Mouse (Mus musculus): Measurements from ENCODE around the gene Slc25a22. TPM values are rescaled to one million over a fixed set of nuclear protein-coding genes. Genes with fewer than 3 reads are reported as not detected.

The Slc25a22 gene
- polyA plus RNA-seq, 1 experiment from 2014 or later, result 30.8 TPM

GRCm38 (mm10) chr7:141468522-141469211, 31.0 kb upstream of the Slc25a22 start:
- Histone ChIP-seq H3K4me3 (peak overlapping the region; percentile 87), H3K9me3 (no peaks in the 10 kb centered on the region), H3K27me3 (ENCODE audit: insufficient read depth, poor library complexity, severe bottlenecking) (peaks cover 32% of the 10 kb centered on the region), H3K27ac (peak overlapping the region; percentile 95), H3K36me3 (peaks cover 37% of the 10 kb centered on the region), H3K4me1 (peaks cover 71% of the 10 kb centered on the region)
- peak; percentile 95 for DNase-seq (ENCODE audit: low spot score)
- WGBS, result 6% methylated on average over 8 of the region's 8 CpGs

DNA sequence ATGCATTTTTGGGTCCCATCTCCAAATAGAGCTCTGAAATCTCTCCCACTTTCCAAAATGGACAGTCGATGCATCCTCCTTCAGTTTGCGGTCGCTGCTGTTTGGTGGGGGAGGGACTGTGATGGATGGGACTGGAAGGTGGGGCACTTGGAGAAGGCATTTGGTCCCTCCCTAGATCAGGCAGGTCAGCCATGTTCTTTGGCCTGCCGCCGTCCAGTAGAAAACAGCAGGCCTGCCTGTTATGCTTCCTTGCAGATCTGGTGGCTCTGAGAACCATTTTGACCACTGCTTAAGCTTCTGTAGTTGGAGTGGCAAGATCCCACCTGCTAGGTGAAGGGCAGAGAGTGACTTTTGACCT, 30.5 kb upstream of the Slc25a22 start:
- no peak for DNase-seq (ENCODE audit: low spot score)
- no peaks in the 10 kb centered on the region for H3K9me3 ChIP-seq
- peaks cover 71% of the 10 kb centered on the region for H3K4me1 ChIP-seq
- H3K27ac ChIP-seq, result peak overlapping the region; percentile 95
- 11% methylated on average over 5 of the region's 5 CpGs for WGBS
- peak overlapping the region; percentile 87 for H3K4me3 ChIP-seq
- H3K27me3 ChIP-seq (ENCODE audit: insufficient read depth, poor library complexity, severe bottlenecking), result peaks cover 37% of the 10 kb centered on the region
- H3K36me3 ChIP-seq, result peaks cover 37% of the 10 kb centered on the region

DNA sequence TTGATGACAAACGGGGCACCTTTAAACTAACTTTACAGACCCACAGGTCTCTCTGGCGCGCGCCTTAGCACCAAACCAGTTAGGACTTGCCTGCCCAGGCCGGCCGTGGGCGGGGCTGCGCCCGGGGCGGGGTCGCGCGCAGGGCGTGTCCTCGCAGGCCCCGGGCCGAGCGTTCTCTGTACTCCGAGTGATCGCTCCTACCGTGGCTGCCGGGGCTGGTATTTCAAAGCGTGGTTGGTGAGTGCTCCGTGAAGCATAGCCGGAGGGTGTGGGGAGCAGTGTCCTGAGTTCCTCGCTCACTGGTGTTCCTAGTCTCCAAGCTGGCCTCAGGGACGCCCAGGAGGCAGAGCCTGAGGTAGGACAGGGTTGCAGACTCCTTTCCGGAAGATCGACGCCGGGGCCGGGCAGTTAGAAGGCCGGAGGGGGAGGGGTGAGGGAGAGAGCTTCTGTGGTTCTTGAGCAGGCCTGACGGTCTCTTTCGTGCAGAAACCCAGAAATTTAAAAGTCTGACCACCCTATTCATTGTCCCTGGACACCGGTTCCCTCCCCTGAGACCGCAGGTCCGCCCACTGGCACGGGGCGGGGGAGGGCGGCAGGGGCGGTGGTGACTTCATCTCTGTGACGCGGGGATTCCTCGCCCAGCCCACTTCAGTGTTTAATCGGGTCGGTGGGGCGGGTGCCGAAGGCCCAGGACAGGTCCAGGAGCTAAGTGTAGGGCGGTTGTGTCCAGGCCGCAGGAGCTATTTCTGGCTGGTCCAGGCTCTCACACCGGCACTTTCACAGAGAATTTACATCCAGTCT, 29.7 kb upstream of the Slc25a22 start, which contains the start of gene Cd151:
Gene Cd151 (plus strand): TSS at position 163 of the 801 bp plus-strand sequence.
- peaks cover 72% of the 10 kb centered on the region for H3K4me1 ChIP-seq
- peak within 1 kb of the TSS; percentile 87 for H3K4me3 ChIP-seq
- WGBS, result under 1% methylated on average over 52 of the region's 52 CpGs
- DNase-seq (ENCODE audit: low spot score), result peak; percentile 95
- peak within 1 kb of the TSS; percentile 95 for H3K27ac ChIP-seq
- H3K36me3 ChIP-seq, result peaks cover 32% of the 10 kb centered on the region
- peaks cover 44% of the 10 kb centered on the region for H3K27me3 ChIP-seq (ENCODE audit: insufficient read depth, poor library complexity, severe bottlenecking)
- no peaks in the 10 kb centered on the region for H3K9me3 ChIP-seq

DNA sequence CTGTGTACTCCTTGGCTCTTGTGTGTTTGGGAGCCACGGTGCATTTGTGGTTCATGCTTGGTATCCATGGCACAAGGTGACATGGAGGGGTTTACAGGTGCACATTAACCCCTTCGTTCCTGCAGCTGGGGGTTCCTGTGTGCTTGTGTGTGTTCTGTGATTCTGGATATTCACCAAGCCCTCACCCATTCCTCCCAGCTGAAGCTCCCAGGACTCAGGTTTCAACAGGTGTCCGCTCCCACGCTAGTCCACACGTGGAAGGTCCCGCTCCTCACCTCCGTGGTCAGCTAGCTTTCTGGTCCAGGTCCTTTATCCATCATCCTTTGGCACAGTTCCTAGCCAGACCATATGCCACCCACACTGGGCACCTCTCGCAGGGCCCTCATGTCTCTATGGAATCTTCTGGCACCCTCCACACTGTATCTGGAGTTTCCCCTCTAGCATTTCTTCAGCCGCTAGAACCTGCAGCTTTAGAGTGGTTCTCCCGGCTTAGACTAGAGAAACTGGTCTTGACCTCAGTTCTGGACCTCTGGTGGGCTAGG, 29.0 kb upstream of the Slc25a22 start:
- peaks cover 79% of the 10 kb centered on the region for H3K4me1 ChIP-seq
- peak overlapping the region; percentile 95 for H3K27ac ChIP-seq
- DNase-seq (ENCODE audit: low spot score), result no peak
- H3K4me3 ChIP-seq, result peak overlapping the region; percentile 87
- H3K27me3 ChIP-seq (ENCODE audit: insufficient read depth, poor library complexity, severe bottlenecking), result peaks cover 52% of the 10 kb centered on the region
- peaks cover 26% of the 10 kb centered on the region for H3K36me3 ChIP-seq
- 62% methylated on average over 10 of the region's 10 CpGs for WGBS
- H3K9me3 ChIP-seq, result no peaks in the 10 kb centered on the region

GRCm38 (mm10) chr7:141466045-141466394, 28.3 kb upstream of the Slc25a22 start:
- Histone ChIP-seq H3K9me3 (no peaks in the 10 kb centered on the region), H3K4me3 (no peak overlapping the region), H3K4me1 (peaks cover 85% of the 10 kb centered on the region), H3K27ac (peak overlapping the region; percentile 70; the same call in 1 of the 2 replicates), H3K36me3 (peaks cover 20% of the 10 kb centered on the region), H3K27me3 (ENCODE audit: insufficient read depth, poor library complexity, severe bottlenecking) (peaks cover 59% of the 10 kb centered on the region)
- WGBS, result 66% methylated on average over 7 of the region's 7 CpGs
- no peak for DNase-seq (ENCODE audit: low spot score)

DNA sequence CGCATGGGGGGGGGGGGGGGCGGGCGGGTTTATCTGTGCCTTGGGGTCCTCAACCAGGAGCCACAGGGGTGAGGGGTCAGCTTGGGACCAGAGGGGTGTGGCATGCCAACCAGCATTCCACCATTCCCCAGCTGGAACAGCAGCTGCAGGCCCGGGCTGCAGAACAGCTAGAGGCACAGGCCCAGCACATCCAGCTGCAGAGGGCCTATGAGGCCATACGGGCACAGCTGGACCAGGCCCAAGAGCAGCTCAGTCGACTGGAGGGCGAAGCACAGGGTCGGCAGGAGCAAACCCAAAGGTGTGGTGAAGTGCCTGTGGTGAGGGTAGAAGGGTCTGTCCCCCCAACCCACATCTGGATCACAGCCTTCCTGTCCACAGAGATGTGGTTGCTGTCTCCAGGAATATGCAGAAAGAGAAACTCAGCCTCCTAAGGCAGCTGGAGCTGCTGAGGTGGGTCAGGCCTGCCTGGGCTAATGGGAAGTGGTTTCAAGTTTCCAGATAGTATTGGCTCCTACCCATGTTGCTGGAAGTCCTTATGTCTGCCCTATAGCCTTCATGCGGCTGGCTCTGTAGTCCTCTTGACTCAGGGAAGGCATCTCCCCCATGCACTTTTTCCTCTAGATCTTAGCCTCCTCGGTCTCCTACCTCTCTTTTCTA, 27.8 kb upstream of the Slc25a22 start:
- Histone ChIP-seq H3K9me3 (no peaks in the 10 kb centered on the region), H3K4me3 (peak overlapping the region; percentile 47), H3K27ac (peak overlapping the region; percentile 70), H3K27me3 (ENCODE audit: insufficient read depth, poor library complexity, severe bottlenecking) (peaks cover 64% of the 10 kb centered on the region), H3K4me1 (peaks cover 89% of the 10 kb centered on the region), H3K36me3 (peaks cover 15% of the 10 kb centered on the region)
- 34% methylated on average over 10 of the region's 10 CpGs for WGBS
- DNase-seq (ENCODE audit: low spot score), result no peak

- Histone ChIP-seq H3K4me1 (peaks cover 81% of the 10 kb centered on the region), H3K36me3 (peaks cover 8% of the 10 kb centered on the region), H3K27ac (peak overlapping the region; percentile 70), H3K4me3 (peak overlapping the region; percentile 47), H3K9me3 (no peaks in the 10 kb centered on the region), H3K27me3 (ENCODE audit: insufficient read depth, poor library complexity, severe bottlenecking) (peaks cover 72% of the 10 kb centered on the region)
- WGBS, result 3% methylated on average over 38 of the region's 38 CpGs
- no peak for DNase-seq (ENCODE audit: low spot score)
Observed at GRCm38 (mm10) chr7:141464603-141465201, 27.0 kb upstream of the Slc25a22 start.

DNA sequence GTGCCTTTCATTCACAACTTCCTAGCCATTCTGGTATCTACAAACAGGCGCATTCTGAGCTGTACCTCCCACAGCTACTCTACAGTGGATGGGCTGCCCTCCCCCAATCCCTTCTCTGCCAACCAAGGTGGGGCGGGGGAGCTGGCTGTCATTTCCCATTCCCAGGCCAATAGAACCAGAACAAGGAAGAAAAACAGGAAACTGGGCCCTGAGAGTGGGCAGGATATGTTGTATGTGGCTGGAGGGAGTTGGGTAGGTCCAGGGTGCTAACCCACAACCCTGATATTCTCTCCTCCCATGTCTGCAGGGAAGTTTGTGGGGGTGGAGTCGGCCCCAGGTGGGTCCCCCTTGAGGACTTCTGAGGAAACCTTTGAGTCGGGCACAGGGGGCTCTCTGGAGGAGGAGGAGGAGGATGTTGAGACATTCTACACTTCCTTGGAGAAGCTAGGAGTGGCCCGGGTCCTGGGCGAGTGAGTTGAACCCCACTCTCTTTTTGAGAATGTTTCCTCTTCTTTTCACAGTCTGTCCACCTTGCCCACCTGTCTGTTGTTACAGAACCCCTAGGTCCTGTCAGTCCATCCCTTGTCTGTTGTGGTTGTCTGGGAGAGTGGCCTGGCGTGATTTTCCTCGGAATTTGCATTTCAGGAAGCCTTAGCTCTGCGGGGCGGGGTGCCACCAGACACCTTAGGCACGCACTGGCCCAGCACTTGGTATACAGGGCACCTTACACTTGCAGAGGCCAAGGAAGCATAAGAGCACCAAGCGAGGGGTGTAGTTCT, 26.3 kb upstream of the Slc25a22 start:
- H3K27me3 ChIP-seq (ENCODE audit: insufficient read depth, poor library complexity, severe bottlenecking), result peaks cover 79% of the 10 kb centered on the region
- H3K36me3 ChIP-seq, result peaks cover 8% of the 10 kb centered on the region
- peak overlapping the region; percentile 47 for H3K4me3 ChIP-seq
- WGBS, result 14% methylated on average over 12 of the region's 12 CpGs
- H3K27ac ChIP-seq, result peak overlapping the region; percentile 70
- no peaks in the 10 kb centered on the region for H3K9me3 ChIP-seq
- H3K4me1 ChIP-seq, result peaks cover 74% of the 10 kb centered on the region
- DNase-seq (ENCODE audit: low spot score), result no peak

DNA sequence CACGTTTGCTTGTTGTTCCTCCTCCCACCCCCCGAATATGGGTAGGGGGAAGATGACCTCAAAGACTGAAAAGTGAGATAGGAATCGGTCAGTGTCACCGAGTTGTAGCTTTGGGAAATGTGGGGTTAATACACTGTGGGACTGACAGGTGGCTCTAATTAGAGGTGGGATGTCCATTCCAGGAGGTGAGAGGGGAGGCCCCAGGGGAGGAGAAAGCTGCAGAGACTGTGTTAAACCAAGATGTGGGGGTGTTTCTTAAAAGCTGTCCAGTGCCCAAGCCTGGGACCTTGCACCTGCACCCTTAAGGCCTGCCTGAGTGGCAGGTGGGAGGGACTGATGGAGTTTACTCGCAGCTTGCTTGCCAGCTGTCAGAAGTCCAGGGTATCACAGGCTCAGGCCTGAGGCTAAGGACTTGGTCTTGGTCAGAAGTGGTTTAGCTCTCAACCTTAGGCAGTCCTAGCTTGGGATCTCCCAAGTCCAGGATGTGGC, 24.7 kb upstream of the Slc25a22 start:
- no peak for DNase-seq (ENCODE audit: low spot score)
- peak overlapping the region; percentile 85 for H3K27ac ChIP-seq
- 10% methylated on average over 5 of the region's 5 CpGs for WGBS

GRCm38 (mm10) chr7:141461521-141462332, 24.0 kb upstream of the Slc25a22 start:
- WGBS, result 2% methylated on average over 59 of the region's 59 CpGs
- Histone ChIP-seq H3K27ac (peak overlapping the region; percentile 85), H3K9me3 (no peaks in the 10 kb centered on the region), H3K4me3 (peak overlapping the region; percentile 67), H3K27me3 (ENCODE audit: insufficient read depth, poor library complexity, severe bottlenecking) (peaks cover 93% of the 10 kb centered on the region), H3K36me3 (peaks cover 25% of the 10 kb centered on the region), H3K4me1 (peaks cover 58% of the 10 kb centered on the region)
- DNase-seq (ENCODE audit: low spot score), result no peak

More for the DNA sequence above, 24.7 kb upstream of the Slc25a22 start:
- H3K27me3 ChIP-seq (ENCODE audit: insufficient read depth, poor library complexity, severe bottlenecking), result peaks cover 91% of the 10 kb centered on the region
- H3K9me3 ChIP-seq, result no peaks in the 10 kb centered on the region
- peaks cover 23% of the 10 kb centered on the region for H3K36me3 ChIP-seq
- peaks cover 58% of the 10 kb centered on the region for H3K4me1 ChIP-seq
- peak overlapping the region; percentile 67 for H3K4me3 ChIP-seq

DNA sequence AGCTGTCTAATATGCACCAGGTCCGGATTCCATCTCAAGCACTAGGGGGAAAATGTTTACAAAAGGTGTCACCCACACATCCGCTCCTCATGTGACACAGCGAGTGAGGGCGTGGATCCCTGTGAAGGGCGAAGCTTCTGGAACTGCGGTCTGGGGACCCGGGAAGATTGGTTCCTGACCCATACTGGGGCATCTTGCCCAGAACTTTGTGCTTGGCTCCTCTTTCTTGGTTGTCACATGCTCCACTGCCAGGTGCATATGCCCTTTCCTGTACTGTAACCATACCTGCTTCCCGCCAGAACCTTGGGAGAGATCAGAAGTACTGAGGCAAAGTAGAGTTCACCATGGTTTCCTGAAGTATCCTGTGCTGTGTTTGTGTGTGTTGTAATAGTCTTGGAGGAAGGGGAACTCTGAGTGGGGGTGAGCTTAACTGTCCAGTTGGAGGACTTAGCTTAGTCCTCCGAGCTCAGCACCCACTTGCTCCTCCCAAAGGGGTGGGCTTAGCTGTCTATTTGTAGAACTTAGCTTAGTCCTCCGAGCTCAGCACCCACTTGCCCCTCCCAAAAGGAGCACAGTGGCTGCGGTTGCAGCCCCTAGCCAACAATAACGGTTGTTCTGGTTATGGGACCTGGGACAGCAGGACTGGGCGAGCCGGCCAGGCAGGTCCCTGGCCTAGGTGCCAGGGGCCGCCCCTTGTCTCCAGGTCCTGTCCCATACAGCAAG, 22.9 kb upstream of the Slc25a22 start, which contains the start of gene Cracr2b:
Gene Cracr2b (plus strand): TSS at position 704 of the 723 bp plus-strand sequence.
- peaks cover 82% of the 10 kb centered on the region for H3K27me3 ChIP-seq (ENCODE audit: insufficient read depth, poor library complexity, severe bottlenecking)
- no peak for DNase-seq (ENCODE audit: low spot score)
- H3K4me3 ChIP-seq, result peak within 1 kb of the TSS; percentile 67
- 67% methylated on average over 15 of the region's 15 CpGs for WGBS
- peak within 1 kb of the TSS; percentile 85 for H3K27ac ChIP-seq
- H3K9me3 ChIP-seq, result no peaks in the 10 kb centered on the region
- H3K36me3 ChIP-seq, result peaks cover 25% of the 10 kb centered on the region
- peaks cover 59% of the 10 kb centered on the region for H3K4me1 ChIP-seq
